Mouse (Mus musculus) spleen, adult 2 months (tissue): ENCODE results near the gene Gm17606.

Experiments used
- CTCF ChIP-seq: fragments of 200-500 bp; IDR thresholded peaks from 2 replicates; pipeline ENCODE4 v1.5.1; 2011; ENCODE audit warnings: mild to moderate bottlenecking, inconsistent platforms; ENCODE audit not compliant: insufficient read depth, insufficient read length, insufficient replicate concordance; ENCODE audit errors: extremely low read depth
- POLR2A ChIP-seq: fragments of 200-500 bp; IDR thresholded peaks from 2 replicates; pipeline ENCODE4 v1.6.1; 2011; ENCODE audit warnings: low read depth, low read length, inconsistent platforms

DNA sequence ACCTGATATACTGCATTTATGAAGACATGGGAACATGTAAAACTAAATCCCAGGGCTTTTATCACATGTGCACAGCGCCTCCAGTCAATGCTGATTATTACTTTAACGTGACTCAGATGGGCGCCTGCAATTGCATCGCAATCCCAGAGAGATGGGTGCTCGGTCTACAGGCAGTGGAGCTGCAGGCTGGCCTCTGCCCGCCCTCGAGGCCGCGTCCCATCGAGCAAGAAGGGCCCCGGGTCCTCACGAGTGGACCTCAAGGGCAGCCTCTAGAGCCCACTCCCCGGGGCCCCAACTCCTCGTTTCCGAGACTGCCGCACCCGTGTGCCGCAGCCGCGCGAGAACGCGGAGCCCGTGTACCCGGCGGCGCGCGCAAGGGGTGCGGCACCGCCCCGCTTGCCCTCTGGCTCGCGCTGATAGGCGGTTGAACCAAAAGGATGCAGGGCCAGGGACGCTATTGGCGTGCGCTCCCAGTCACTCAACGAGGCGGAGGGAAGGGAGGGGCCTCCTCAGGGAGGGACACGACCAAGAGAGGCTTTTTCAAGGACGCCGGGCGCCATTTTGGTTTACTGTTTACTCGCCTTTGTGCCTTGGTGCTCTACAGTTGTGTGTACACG lies 37.6 kb upstream of the Gm17606 start:
- TF ChIP-seq POLR2A (peak; percentile 71; the same call in 1 of the 2 replicates), CTCF (no peak)
